Mouse (Mus musculus): Measurements from ENCODE around the gene Ppara.

Gene Ppara

GRCm38 (mm10) chr15:85808434-85808833 is 73.7 kb downstream of the Ppara start:
- DNase-seq (ENCODE audit: low spot score): no peak

- no peak for DNase-seq (ENCODE audit: low spot score)
Measured at GRCm38 (mm10) chr15:85809091-85809490, 74.3 kb downstream of the Ppara start.

GRCm38 (mm10) chr15:85810462-85810805 is 75.7 kb downstream of the Ppara start:
- no peak for DNase-seq (ENCODE audit: low spot score)

- no peak for DNase-seq (ENCODE audit: low spot score)
Measured at GRCm38 (mm10) chr15:85810806-85811521, 76.2 kb downstream of the Ppara start.

- peak; percentile 94 for DNase-seq (ENCODE audit: low spot score)
Measured at GRCm38 (mm10) chr15:85811535-85812277, 76.9 kb downstream of the Ppara start, which contains the start of gene Cdpf1. TSS of gene Cdpf1 (minus strand) at chr15:85811697.

GRCm38 (mm10) chr15:85813428-85813827 is 78.6 kb downstream of the Ppara start:
- DNase-seq (ENCODE audit: low spot score): no peak

GRCm38 (mm10) chr15:85821203-85822010 is 86.6 kb downstream of the Ppara start, which contains the start of gene Pkdrej:
TSS of gene Pkdrej (minus strand) at chr15:85821734.
- DNase-seq (ENCODE audit: low spot score): no peak

GRCm38 (mm10) chr15:85822011-85822359 is 87.2 kb downstream of the Ppara start:
- DNase-seq (ENCODE audit: low spot score): no peak

- DNase-seq (ENCODE audit: low spot score): no peak
Measured at GRCm38 (mm10) chr15:85826676-85827075, 91.9 kb downstream of the Ppara start.

- no peak for DNase-seq (ENCODE audit: low spot score)
Measured at GRCm38 (mm10) chr15:85828071-85828470, 93.3 kb downstream of the Ppara start.

- DNase-seq (ENCODE audit: low spot score): no peak
Measured at GRCm38 (mm10) chr15:85829470-85829869, 94.7 kb downstream of the Ppara start.

GRCm38 (mm10) chr15:85831954-85832590 is 97.3 kb downstream of the Ppara start, which contains the start of gene Ttc38:
TSS of gene Ttc38 (plus strand) at chr15:85832306.
- DNase-seq (ENCODE audit: low spot score): peak; percentile 30

GRCm38 (mm10) chr15:85832599-85832998 is 97.8 kb downstream of the Ppara start:
- DNase-seq (ENCODE audit: low spot score): no peak

GRCm38 (mm10) chr15:85835335-85835734 is 100.6 kb downstream of the Ppara start:
- DNase-seq (ENCODE audit: low spot score): no peak

- DNase-seq (ENCODE audit: low spot score): no peak
Measured at GRCm38 (mm10) chr15:85836887-85837286, 102.1 kb downstream of the Ppara start.

GRCm38 (mm10) chr15:85840983-85841382 is 106.2 kb downstream of the Ppara start:
- no peak for DNase-seq (ENCODE audit: low spot score)

- DNase-seq (ENCODE audit: low spot score): no peak
Measured at GRCm38 (mm10) chr15:85841796-85842360, 107.1 kb downstream of the Ppara start.

- DNase-seq (ENCODE audit: low spot score): no peak
Measured at GRCm38 (mm10) chr15:85845071-85845470, 110.3 kb downstream of the Ppara start.

GRCm38 (mm10) chr15:85851656-85852392 is 117.0 kb downstream of the Ppara start:
- no peak for DNase-seq (ENCODE audit: low spot score)
